Mouse (Mus musculus) hindbrain, embryonic 10.5 days (tissue): ENCODE results near the gene Palb2. TPM values are rescaled to one million over a fixed set of nuclear protein-coding genes. Genes with fewer than 3 reads are reported as not detected.

ENCODE experiments used
- DNase-seq: peaks from one replicate; pipeline ENCODE4 v3.0.0-alpha.2; 2017; ENCODE audit warnings: low spot score
- H3K27ac ChIP-seq: fragments of 300-500 bp; sonication (generic); 2 replicates; pipeline ENCODE4 v1.5.1; 2016; ENCODE audit warnings: mild to moderate bottlenecking, moderate library complexity
- H3K27me3 ChIP-seq: fragments of 300-500 bp; sonication (generic); 2 replicates; pipeline ENCODE4 v1.6.1; 2016; ENCODE audit warnings: mild to moderate bottlenecking; ENCODE audit not compliant: poor library complexity, insufficient read depth, severe bottlenecking
- H3K36me3 ChIP-seq: fragments of 300-500 bp; sonication (generic); 2 replicates; pipeline ENCODE4 v1.6.1; 2016; ENCODE audit warnings: mild to moderate bottlenecking, moderate library complexity
- H3K4me1 ChIP-seq: fragments of 300-500 bp; sonication (generic); replicated peaks from 2 replicates; pipeline ENCODE4 v1.6.1; 2016; ENCODE audit warnings: mild to moderate bottlenecking
- H3K4me3 ChIP-seq: fragments of 300-500 bp; sonication (generic); 2 replicates; pipeline ENCODE4 v1.5.1; 2016; ENCODE audit warnings: mild to moderate bottlenecking, moderate library complexity
- H3K9me3 ChIP-seq: fragments of 300-500 bp; sonication (generic); 2 replicates; pipeline ENCODE4 v1.6.1; 2016; ENCODE audit warnings: mild to moderate bottlenecking, moderate library complexity
- WGBS: fragments of 180-500 bp; shearing (Covaris S2); methylation state at CpG from one replicate; pipeline ENCODE4 v1.1.7; 2016; 5-methylcytosine and 5-hydroxymethylcytosine counted together
- polyA plus RNA-seq: library from polyadenylated mRNA; unstranded; fragments of >200 nt; fragmentation: Nextera tagmentation; extraction: Ambion mirVana; gene quantifications from 2 replicates; pipeline ENCODE4 v1.2.1, GENCODE M21; 2016

Gene Palb2
- polyA plus RNA-seq, 1 experiment from 2014 or later: 18.9 TPM

DNA sequence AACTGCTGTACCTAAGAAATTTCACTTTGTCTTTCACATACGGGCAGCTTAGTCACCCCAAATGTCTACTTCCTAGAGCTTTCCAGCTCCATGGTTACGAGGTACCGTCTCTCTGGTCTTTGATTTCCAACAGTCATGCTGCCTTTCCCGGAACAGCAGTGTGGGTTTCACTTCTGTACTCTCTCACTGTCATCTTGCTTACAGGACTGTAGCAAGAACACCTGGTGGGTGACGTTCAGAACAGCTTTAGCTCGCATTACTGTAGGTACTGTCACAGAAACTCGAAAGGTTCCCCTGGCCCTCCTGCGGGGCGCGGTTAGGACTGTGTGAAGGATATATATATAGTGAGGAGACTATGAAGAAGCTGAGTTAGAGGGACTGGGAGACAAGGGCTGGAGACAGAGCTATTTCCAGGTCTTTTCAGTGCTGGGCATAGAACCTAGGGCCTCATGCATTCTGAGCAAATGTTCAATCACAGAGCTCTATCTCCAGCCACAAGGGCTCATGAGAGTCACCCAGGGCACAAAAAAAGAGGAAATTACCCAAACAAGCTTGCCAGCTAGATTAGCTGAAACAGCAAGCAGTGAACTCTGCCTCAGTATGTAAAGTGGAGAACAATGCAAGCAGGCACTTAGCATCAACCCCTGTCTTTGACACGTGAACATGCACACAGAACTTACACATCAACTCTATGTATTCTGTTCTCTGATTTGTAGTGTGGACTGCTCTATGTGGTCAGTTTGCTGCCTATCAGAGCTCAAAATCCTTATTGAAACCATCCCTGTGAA is 45.4 kb downstream of the Palb2 start:
- Histone ChIP-seq H3K9me3 (no peaks in the 10 kb centered on the region), H3K27me3 (no peaks in the 10 kb centered on the region), H3K4me1 (no peaks in the 10 kb centered on the region), H3K4me3 (no peak overlapping the region), H3K36me3 (peaks cover 96% of the 10 kb centered on the region), H3K27ac (no peak overlapping the region)
- WGBS: 91% methylated on average over 11 of the region's 11 CpGs
- DNase-seq: no peak

- Histone ChIP-seq H3K27ac (no peak overlapping the region), H3K4me3 (no peak overlapping the region), H3K27me3 (no peaks in the 10 kb centered on the region), H3K9me3 (no peaks in the 10 kb centered on the region), H3K4me1 (no peaks in the 10 kb centered on the region), H3K36me3 (peaks cover 95% of the 10 kb centered on the region)
- WGBS: 88% methylated on average over 1 of the region's 1 CpGs
- DNase-seq: no peak
Measured at GRCm38 (mm10) chr7:122081071-122081470, 51.7 kb downstream of the Palb2 start.

- H3K27ac ChIP-seq: no peak overlapping the region
- no peak overlapping the region for H3K4me3 ChIP-seq
- H3K4me1 ChIP-seq: no peaks in the 10 kb centered on the region
- peaks cover 95% of the 10 kb centered on the region for H3K36me3 ChIP-seq
- 96% methylated on average over 8 of the region's 8 CpGs for WGBS
- no peaks in the 10 kb centered on the region for H3K9me3 ChIP-seq
- DNase-seq: no peak
- H3K27me3 ChIP-seq: no peaks in the 10 kb centered on the region
Measured at GRCm38 (mm10) chr7:122079798-122080554, 52.8 kb downstream of the Palb2 start.

DNA sequence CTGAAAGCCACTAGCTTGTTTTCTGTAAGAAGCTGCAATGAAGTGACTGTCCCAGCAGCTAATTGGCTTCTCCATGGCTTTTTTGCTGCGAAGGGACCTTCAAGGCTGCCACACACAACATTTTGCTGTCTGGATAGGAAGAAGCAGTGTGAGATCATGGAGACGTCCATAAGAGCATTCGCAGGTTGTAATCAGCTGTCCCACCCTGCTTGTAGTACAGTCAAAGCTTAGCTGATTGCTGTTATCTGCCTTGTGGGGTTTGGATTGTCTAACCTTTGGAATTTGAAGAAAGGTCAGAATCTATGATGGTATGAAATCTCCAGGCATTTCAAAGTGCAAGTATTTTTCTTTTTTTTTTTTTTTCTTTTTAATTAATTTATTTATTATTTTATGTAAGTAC is 58.4 kb downstream of the Palb2 start:
- peaks cover 100% of the 10 kb centered on the region for H3K36me3 ChIP-seq
- WGBS: 90% methylated on average over 3 of the region's 3 CpGs
- no peaks in the 10 kb centered on the region for H3K27me3 ChIP-seq
- no peak overlapping the region for H3K27ac ChIP-seq
- no peak for DNase-seq
- no peaks in the 10 kb centered on the region for H3K9me3 ChIP-seq
- no peak overlapping the region for H3K4me3 ChIP-seq
- 0 out of 2 replicates have a peak, but pooled peaks cover 3% of the 10 kb centered on the region for H3K4me1 ChIP-seq

DNA sequence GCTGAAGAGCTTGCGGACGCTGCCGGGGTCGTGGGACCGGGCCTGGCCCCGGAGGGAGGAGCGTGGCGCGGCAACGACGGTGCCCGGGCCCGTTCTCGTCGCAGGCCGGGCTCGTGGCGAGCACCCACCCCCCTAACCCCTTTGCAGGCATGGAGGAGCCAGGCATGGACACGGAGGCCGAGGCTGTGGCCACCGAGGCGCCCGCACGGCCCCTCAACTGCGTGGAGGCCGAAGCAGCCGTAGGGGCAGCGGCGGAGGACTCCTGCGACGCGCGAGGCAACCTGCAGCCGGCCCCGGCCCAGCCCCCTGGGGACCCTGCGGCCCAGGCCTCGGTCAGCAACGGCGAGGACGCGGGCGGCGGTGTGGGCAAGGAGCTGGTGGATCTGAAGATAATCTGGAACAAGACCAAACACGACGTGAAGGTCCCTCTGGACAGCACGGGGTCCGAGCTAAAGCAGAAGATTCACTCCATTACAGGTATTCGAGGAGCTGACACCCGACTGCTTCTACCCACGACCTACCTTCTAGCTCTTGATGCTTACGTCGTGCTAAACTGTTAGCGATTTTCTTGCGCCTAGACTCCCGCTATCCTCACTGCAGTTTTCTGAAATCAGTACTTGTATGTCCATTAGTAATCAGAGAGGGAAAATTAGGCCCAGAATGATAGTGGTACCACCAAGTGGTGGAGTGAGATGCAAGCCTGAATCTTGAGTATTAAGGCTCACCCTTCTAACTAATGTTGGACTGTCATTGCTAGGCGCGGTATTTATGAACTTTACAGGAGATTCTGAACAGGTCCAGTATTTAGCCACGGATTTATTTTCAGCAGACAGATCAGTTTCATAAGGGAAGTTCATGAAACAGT is 65.0 kb downstream of the Palb2 start:
- H3K9me3 ChIP-seq: no peaks in the 10 kb centered on the region
- H3K27me3 ChIP-seq: no peaks in the 10 kb centered on the region
- DNase-seq: no peak
- peak overlapping the region; percentile 98 for H3K27ac ChIP-seq
- peaks cover 46% of the 10 kb centered on the region for H3K36me3 ChIP-seq
- peaks cover 35% of the 10 kb centered on the region for H3K4me1 ChIP-seq
- H3K4me3 ChIP-seq: peak overlapping the region; percentile 100
- 1% methylated on average over 58 of the region's 58 CpGs for WGBS

GRCm38 (mm10) chr7:122066945-122067516 is 65.8 kb downstream of the Palb2 start, which contains the start of the genes Ubfd1 and Ears2:
Gene Ubfd1, plus strand, starts transcription at chr7:122067175.
Gene Ears2, minus strand, starts transcription at chr7:122067263.
- H3K36me3 ChIP-seq: peaks cover 46% of the 10 kb centered on the region
- H3K27ac ChIP-seq: peak within 1 kb of the TSS; percentile 98
- peaks cover 35% of the 10 kb centered on the region for H3K4me1 ChIP-seq
- WGBS: under 1% methylated on average over 60 of the region's 60 CpGs
- H3K9me3 ChIP-seq: no peaks in the 10 kb centered on the region
- peak; percentile 98 for DNase-seq
- peak within 1 kb of the TSS; percentile 100 for H3K4me3 ChIP-seq
- no peaks in the 10 kb centered on the region for H3K27me3 ChIP-seq

GRCm38 (mm10) chr7:122066102-122066944 is 66.5 kb downstream of the Palb2 start:
- Histone ChIP-seq H3K4me1 (peaks cover 35% of the 10 kb centered on the region), H3K36me3 (peaks cover 46% of the 10 kb centered on the region), H3K9me3 (no peaks in the 10 kb centered on the region), H3K27ac (peak overlapping the region; percentile 98), H3K27me3 (no peaks in the 10 kb centered on the region), H3K4me3 (peak overlapping the region; percentile 100)
- WGBS: 21% methylated on average over 31 of the region's 31 CpGs
- no peak for DNase-seq

DNA sequence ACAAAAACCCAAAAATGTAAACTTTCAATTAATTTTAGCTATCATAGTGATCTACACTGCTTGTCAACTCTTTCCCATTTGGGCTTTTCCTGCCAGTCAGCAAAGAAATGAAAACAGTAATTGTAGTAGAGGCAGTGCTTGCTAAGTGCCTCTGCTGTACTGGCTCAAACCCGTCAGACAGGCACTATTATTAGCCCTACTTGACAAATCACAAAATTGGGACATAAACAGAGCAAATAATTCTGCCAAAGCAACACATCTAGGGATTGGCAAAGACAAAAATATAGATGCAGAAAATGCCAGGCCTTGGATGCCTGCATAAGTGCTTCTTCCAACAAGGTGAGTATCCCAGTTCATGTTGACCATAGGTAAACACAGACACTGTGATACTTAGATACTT is 67.1 kb downstream of the Palb2 start:
- Histone ChIP-seq H3K36me3 (peaks cover 46% of the 10 kb centered on the region), H3K4me1 (peaks cover 35% of the 10 kb centered on the region), H3K27ac (no peak overlapping the region), H3K27me3 (no peaks in the 10 kb centered on the region), H3K9me3 (no peaks in the 10 kb centered on the region), H3K4me3 (peak overlapping the region; percentile 100)
- WGBS: 92% methylated on average over 1 of the region's 1 CpGs
- DNase-seq: no peak

Other genes with a start within 250 kb of the Palb2 start
- 21.0 and 23.2 TPM in 2 replicates for gene Cog7, start 151.3 kb downstream of the Palb2 start, polyA plus RNA-seq
- gene Gga2, start 111.8 kb downstream of the Palb2 start, polyA plus RNA-seq: 79.8 and 98.4 TPM in 2 replicates
- 64.3 and 70.0 TPM in 2 replicates for gene Ubfd1, start 65.8 kb downstream of the Palb2 start, polyA plus RNA-seq
- 16.4 and 18.3 TPM in 2 replicates for gene Ears2, start 65.7 kb downstream of the Palb2 start, polyA plus RNA-seq
- gene Ndufab1, start 31.1 kb downstream of the Palb2 start, polyA plus RNA-seq: 765 and 766 TPM in 2 replicates
- 130 and 137 TPM in 2 replicates for gene Dctn5, start 56 bp upstream of the Palb2 start, polyA plus RNA-seq
- 191 and 216 TPM in 2 replicates for gene Plk1, start 26.5 kb upstream of the Palb2 start, polyA plus RNA-seq
- 0.21 TPM in 1 of 2 replicates, not detected in the other for gene Ern2, start 53.2 kb upstream of the Palb2 start, polyA plus RNA-seq
- 0.24 TPM in 1 of 2 replicates, not detected in the other for gene Chp2, start 86.5 kb upstream of the Palb2 start, polyA plus RNA-seq
- 5.6 and 9.9 TPM in 2 replicates for gene Prkcb, start 155.8 kb upstream of the Palb2 start, polyA plus RNA-seq